Comparison of ENCODE assay signal across 20 mouse cellular contexts in the genomic region with DNA sequence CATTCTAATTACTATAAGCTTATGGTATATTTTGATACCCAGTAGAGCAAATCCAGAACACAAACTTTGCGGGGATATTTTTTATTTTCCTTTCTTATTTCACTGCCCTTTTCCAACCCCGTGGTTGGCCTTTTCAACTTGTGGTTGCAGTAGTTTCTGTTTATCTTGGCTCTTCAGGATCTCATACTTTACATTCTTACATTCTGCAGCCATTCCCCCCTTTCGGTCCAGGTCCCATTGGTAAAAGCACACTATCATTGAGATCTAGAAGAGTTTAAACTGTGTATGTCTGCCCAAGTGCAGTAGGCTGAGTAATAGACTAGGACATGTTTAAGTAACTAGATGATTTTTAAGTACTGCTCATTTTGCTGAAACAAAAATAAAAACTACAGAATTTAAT.
"Had no signal": no experiment of that assay in that cellular context is flagged by ENCODE, and none has a peak within 500 bp of the region (broad histone marks: within the 10 kb centered on the region; RNA-seq: fewer than 3 reads in every experiment).

No protein-coding gene starts in this region.

- H3K4me3 ChIP-seq: intestine, embryonic 15.5 days; limb, embryonic 12.5 days; limb, embryonic 15.5 days; megakaryocyte, embryonic 14.5 days; midbrain, embryonic 10.5 days; midbrain, embryonic 13.5 days; myocyte; neural tube, embryonic 13.5 days; stomach, embryonic 15.5 days had no signal

- DNase-seq: kidney, adult 18-20 months; kidney, postnatal 4 days; left cerebral cortex, postnatal 4 days; lung, adult 18-20 months; retina, postnatal 1 day; right cerebral cortex, postnatal 25 days; spleen, adult 18-20 months; thymus, postnatal 25 days had no signal

- H3K4me2 ChIP-seq: intestine, embryonic 15.5 days; limb, embryonic 12.5 days; limb, embryonic 15.5 days; liver, embryonic 11.5 days; midbrain, embryonic 13.5 days; neural tube, embryonic 13.5 days; stomach, embryonic 15.5 days had no signal

- H3K36me3 ChIP-seq: intestine, embryonic 15.5 days; limb, embryonic 12.5 days; limb, embryonic 15.5 days; midbrain, embryonic 10.5 days; midbrain, embryonic 13.5 days; neural tube, embryonic 13.5 days; stomach, embryonic 15.5 days had no signal

- H3K9me3 ChIP-seq: intestine, embryonic 15.5 days; limb, embryonic 15.5 days; megakaryocyte, embryonic 14.5 days; midbrain, embryonic 10.5 days; midbrain, embryonic 13.5 days; neural tube, embryonic 13.5 days; stomach, embryonic 15.5 days had no signal

- H3K27me3 ChIP-seq: intestine, embryonic 15.5 days; limb, embryonic 12.5 days; limb, embryonic 15.5 days; megakaryocyte, embryonic 14.5 days; midbrain, embryonic 13.5 days; neural tube, embryonic 13.5 days; stomach, embryonic 15.5 days had no signal

- ATAC-seq: intestine, embryonic 15.5 days; midbrain, embryonic 13.5 days; midbrain, embryonic 16.5 days had no signal

- H3K9ac ChIP-seq: intestine, embryonic 15.5 days; limb, embryonic 12.5 days; limb, embryonic 15.5 days; liver, embryonic 14.5 days; midbrain, embryonic 13.5 days; neural tube, embryonic 13.5 days; stomach, embryonic 15.5 days had no signal

- H3K27ac ChIP-seq: intestine, embryonic 15.5 days; limb, embryonic 12.5 days; limb, embryonic 15.5 days; liver, embryonic 14.5 days; midbrain, embryonic 10.5 days; midbrain, embryonic 13.5 days; neural tube, embryonic 13.5 days; stomach, embryonic 15.5 days had no signal

- H3K4me1 ChIP-seq: intestine, embryonic 15.5 days; limb, embryonic 12.5 days; limb, embryonic 15.5 days; megakaryocyte, embryonic 14.5 days; midbrain, embryonic 10.5 days; midbrain, embryonic 13.5 days; neural tube, embryonic 13.5 days; stomach, embryonic 15.5 days had no signal
